Mouse (Mus musculus): ENCODE data around the gene Sav1.

Sav1 gene

GRCm38 (mm10) chr12:69957378-69957777 lies 29.4 kb downstream of the Sav1 start:
- no peak for DNase-seq (ENCODE audit: low spot score in 2 of 2)

GRCm38 (mm10) chr12:69947502-69947901 lies 39.3 kb downstream of the Sav1 start:
- DNase-seq (ENCODE audit: low spot score in 2 of 2) = no peak

- DNase-seq (ENCODE audit: low spot score in 2 of 2) = no peak
Measured at GRCm38 (mm10) chr12:69945861-69946260, 40.9 kb downstream of the Sav1 start.

- DNase-seq (ENCODE audit: low spot score in 2 of 2) = no peak
Measured at GRCm38 (mm10) chr12:69941655-69942329, 45.0 kb downstream of the Sav1 start.

GRCm38 (mm10) chr12:69939291-69939690 lies 47.5 kb downstream of the Sav1 start:
- DNase-seq (ENCODE audit: low spot score in 2 of 2) = no peak

GRCm38 (mm10) chr12:69937731-69938130 lies 49.1 kb downstream of the Sav1 start:
- DNase-seq (ENCODE audit: low spot score in 2 of 2) = no peak

- no peak for DNase-seq (ENCODE audit: low spot score in 2 of 2)
Measured at GRCm38 (mm10) chr12:69926716-69927115, 60.1 kb downstream of the Sav1 start.

- no peak for DNase-seq (ENCODE audit: low spot score in 2 of 2)
Measured at GRCm38 (mm10) chr12:69924012-69924411, 62.8 kb downstream of the Sav1 start.

GRCm38 (mm10) chr12:69923603-69924002 lies 63.2 kb downstream of the Sav1 start:
- DNase-seq (ENCODE audit: low spot score in 2 of 2) = no peak

- DNase-seq (ENCODE audit: low spot score in 2 of 2) = no peak
Measured at GRCm38 (mm10) chr12:69923128-69923527, 63.7 kb downstream of the Sav1 start.

- DNase-seq (ENCODE audit: low spot score in 2 of 2) = no peak
Measured at GRCm38 (mm10) chr12:69922099-69922498, 64.7 kb downstream of the Sav1 start.

GRCm38 (mm10) chr12:69917870-69918269 lies 68.9 kb downstream of the Sav1 start:
- DNase-seq (ENCODE audit: low spot score in 2 of 2) = no peak
